Mouse (Mus musculus) adrenal gland, adult 8-10 months (tissue): ENCODE measurements around the gene Dntt. TPM values are rescaled to one million over a fixed set of nuclear protein-coding genes. Genes with fewer than 3 reads are reported as not detected.

Experiments used
- DNase-seq: peaks from one replicate; pipeline ENCODE4 v3.0.0; 2022
- total RNA-seq, 4 experiments: library from RNA; stranded (reverse); gene quantifications; 2 replicates each; pipeline ENCODE4 v1.2.4; 2022

The Dntt gene
- not detected for total RNA-seq

DNA sequence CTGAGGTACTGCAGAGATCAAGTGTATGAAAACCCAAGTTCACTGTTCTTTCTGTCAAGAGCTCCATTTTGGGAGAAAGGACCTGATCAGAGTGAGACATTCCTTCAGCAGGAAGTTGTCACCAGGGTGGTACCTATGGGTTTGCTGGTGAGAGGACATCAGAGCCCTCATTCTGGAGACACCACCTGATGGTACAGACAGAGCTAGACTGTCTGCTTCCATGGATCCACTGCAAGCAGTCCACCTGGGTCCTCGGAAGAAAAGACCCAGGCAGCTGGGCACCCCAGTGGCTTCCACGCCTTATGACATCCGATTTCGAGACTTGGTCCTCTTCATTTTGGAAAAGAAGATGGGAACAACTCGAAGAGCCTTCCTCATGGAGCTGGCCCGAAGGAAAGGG, at the start of gene Dntt:
TSS of gene Dntt (plus strand) at position 57 of the 400 bp plus-strand sequence.
- no peak for DNase-seq

- DNase-seq = no peak
These were observed 48.4 kb upstream of the Dntt start for GRCm38 (mm10) chr19:40980671-40981070.

DNA sequence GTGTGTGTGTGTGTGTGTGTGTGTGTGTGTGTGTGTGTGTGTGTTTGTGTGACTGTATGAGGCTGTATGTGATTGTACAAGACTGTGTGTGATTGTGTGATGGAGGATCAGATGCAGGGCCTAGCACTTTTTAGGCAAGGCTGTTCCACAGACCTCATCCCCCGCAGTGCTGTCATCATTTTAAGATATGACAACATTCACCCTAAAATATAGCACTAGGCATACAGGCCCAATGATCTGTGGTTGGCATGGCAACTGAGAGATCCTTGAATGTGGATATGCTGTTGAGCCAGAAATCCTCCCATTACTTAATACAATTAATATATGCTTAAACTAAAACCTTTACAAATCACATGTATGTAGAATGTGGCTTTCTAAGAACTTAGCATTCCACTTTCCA, 44.5 kb upstream of the Dntt start:
- DNase-seq = no peak

GRCm38 (mm10) chr19:40988856-40989255, 40.2 kb upstream of the Dntt start:
- DNase-seq = no peak

- no peak for DNase-seq
These were observed 39.0 kb upstream of the Dntt start for GRCm38 (mm10) chr19:40989961-40990600.

DNA sequence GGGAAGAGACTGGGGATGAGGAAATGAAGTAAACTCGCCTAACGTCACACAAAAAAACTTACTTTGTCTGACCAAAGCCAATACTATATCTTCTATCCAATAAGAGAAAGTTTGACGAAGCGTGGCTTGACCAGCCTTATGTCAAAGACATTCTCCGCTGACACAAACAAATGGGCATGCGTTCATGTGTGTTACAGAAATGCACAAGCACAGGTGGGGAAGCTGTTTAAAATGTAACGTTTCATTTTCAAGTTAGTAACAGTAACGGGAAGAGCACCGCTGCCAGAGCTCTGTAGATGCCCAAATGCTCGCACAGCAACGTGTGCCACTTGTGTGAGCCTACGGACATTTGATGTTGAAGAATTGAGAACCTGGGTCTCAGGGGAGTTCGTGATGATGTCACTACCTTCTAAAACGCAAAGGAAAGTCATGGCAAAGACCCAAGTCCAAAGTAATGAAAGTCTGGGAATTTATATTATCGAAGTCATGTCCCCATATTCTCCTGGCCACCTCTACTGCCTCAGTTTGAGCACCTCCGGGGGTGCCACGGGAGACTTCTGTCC, 38.2 kb upstream of the Dntt start:
- no peak for DNase-seq

DNA sequence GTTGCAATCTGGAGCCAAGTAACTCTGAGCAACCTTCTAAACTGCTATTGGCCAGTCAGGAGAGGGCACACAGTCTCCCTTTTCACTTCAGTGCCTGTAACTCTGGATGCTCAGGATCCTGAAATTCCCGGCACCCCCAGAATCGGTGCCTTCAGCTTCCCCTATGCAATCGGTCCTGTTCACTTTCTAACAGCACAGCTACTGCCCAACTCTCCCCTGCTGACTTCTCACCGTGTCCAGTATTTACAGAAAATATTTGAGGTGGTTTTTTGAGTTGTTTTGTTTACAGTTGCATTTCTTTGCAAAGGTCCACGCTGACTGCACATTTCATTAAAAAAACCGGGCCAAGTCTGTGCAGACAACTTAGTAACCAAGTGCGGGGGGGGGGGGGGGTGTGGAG, 37.4 kb upstream of the Dntt start:
- DNase-seq = no peak

DNA sequence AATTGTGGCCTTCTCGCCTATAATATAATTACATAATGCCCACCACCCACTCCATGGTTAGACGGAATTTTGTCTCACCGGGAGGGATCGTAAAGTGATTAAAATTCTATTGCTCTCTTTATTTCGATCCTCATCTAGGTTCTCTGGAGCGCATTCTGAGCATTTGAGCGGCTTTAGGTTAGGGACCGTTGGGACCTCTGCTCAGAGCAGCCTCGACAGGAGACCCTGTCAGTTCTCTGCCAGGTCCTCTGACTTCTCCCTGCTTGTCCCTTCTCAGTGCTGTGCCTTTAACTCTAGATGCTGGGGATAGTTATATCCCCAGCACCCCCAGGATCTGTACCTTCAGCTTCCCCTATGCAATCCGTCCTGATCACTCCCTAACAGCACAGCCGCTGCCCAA, 37.0 kb upstream of the Dntt start:
- no peak for DNase-seq

GRCm38 (mm10) chr19:40992517-40993044, 36.5 kb upstream of the Dntt start:
- DNase-seq = no peak

- DNase-seq = no peak
These were observed 35.7 kb upstream of the Dntt start for GRCm38 (mm10) chr19:40993356-40993755.

DNA sequence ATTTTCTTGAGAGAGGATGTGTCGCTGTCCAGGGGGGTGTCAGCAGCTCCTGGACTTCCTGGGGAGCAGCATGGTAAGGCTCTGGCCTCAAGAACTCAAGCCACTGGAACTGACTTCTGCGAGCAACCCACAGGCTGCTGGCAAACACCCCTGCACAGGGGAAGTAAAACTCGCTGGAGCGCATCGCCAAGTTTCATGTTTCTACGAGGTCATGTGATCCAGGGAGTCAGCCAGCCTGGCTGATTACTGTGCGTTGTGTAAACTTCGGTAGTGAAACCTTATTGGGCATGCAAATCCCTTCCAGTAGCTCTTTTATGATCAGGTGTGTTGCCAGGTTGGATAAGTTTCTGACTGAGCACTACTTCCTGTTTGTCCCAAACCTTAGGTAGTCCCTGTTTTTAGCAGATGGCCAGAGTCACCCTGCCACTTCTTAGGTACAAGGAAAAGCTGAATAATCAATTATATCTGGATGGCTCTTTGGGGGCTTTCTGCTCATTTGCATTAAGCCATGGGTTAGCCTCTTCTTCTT, 35.0 kb upstream of the Dntt start, which contains the start of gene Blnk:
TSS of gene Blnk (minus strand) at position 479 of the 529 bp plus-strand sequence.
- DNase-seq = peak; percentile 46

- no peak for DNase-seq
These were observed 34.2 kb upstream of the Dntt start for GRCm38 (mm10) chr19:40994911-40995310.

GRCm38 (mm10) chr19:40995449-40996401, 33.4 kb upstream of the Dntt start:
- DNase-seq = no peak

- no peak for DNase-seq
These were observed 32.4 kb upstream of the Dntt start for GRCm38 (mm10) chr19:40996722-40997121.

GRCm38 (mm10) chr19:40998469-40999170, 30.5 kb upstream of the Dntt start:
- DNase-seq = no peak

- DNase-seq = no peak
These were observed 29.5 kb upstream of the Dntt start for GRCm38 (mm10) chr19:40999569-40999968.

DNA sequence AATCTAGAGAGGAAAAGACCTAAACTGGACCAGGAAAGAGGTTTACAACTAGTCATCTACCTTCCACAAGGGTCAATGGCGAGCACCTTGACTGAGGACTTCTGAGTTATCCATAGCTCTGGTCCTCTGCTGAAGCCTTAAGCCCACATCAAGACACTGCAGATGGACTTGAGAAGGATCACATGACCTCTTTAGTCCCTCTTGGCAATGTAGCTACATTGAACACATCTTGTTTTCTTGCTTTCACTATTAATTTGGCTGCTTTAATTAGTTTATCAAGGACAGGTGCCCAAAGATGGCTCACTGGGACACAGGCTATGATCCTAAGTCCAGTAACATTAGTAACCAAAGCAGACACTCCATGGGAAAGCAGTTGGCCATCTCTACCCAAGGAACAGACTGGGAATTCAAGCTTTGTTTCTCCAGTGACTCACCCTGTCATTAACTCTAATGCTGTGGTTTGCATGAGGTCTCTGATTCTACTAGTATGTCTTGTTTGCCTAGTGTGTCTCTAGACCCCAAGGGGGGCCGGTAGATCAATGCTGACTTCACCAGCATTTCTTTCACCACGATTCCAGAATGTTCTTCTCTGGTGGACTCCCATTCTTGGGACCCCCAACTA, 25.3 kb upstream of the Dntt start:
- DNase-seq = no peak

DNA sequence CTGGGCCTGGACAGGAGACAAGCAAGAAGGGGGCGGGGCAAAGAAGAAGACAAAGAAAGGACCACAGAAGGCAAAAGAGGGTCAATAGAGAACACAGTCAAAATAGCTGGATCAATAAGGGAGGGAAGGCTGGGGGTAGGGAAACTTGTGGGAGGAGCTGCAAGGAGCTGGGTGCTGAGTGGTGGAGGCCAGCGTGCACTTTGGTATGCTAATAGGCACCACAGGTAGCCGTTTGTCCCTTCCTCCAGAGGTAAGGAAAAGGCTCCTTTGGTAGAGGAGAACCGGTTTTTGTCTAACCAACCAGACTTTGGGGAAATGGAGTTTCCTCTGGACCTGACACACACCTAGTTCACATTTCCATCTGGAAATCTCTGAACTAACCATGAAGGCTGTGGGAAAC, 22.5 kb upstream of the Dntt start:
- DNase-seq = no peak

- DNase-seq = no peak
These were observed 21.7 kb upstream of the Dntt start for GRCm38 (mm10) chr19:41007326-41007725.

DNA sequence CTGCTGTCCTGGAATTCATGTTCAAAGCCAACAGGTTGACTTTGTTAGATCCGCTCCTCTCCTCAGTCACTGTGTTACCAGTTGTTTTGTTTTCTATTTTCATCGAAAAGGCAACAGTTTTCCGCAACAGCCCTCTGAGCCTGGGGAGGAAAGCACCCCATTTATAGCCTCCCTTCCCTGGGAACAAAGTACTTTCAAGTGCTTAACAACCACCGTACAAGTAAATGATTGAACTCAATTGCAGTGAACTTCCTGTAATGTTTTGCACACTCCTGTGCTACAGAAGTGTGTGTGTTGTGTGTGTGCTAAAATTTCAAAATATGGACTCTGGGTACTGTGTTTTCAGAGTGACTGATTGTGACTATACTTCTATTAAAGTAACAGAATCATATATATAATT, 21.3 kb upstream of the Dntt start:
- no peak for DNase-seq

- DNase-seq = no peak
These were observed 20.2 kb upstream of the Dntt start for GRCm38 (mm10) chr19:41008674-41009395.
